Mouse (Mus musculus): ENCODE measurements around the gene Ddit4. TPM values are rescaled to one million over a fixed set of nuclear protein-coding genes. Genes with fewer than 3 reads are reported as not detected.
"Not testable (repeated sequence)": the region's sequence is repeated elsewhere in the genome, so short reads cannot be mapped to it uniquely, and the experiment has no call there.

The Ddit4 gene
- polyA plus RNA-seq (2016; fragmentation: Nextera tagmentation; extraction: Ambion mirVana): 37.5 and 37.6 TPM in 2 replicates

DNA sequence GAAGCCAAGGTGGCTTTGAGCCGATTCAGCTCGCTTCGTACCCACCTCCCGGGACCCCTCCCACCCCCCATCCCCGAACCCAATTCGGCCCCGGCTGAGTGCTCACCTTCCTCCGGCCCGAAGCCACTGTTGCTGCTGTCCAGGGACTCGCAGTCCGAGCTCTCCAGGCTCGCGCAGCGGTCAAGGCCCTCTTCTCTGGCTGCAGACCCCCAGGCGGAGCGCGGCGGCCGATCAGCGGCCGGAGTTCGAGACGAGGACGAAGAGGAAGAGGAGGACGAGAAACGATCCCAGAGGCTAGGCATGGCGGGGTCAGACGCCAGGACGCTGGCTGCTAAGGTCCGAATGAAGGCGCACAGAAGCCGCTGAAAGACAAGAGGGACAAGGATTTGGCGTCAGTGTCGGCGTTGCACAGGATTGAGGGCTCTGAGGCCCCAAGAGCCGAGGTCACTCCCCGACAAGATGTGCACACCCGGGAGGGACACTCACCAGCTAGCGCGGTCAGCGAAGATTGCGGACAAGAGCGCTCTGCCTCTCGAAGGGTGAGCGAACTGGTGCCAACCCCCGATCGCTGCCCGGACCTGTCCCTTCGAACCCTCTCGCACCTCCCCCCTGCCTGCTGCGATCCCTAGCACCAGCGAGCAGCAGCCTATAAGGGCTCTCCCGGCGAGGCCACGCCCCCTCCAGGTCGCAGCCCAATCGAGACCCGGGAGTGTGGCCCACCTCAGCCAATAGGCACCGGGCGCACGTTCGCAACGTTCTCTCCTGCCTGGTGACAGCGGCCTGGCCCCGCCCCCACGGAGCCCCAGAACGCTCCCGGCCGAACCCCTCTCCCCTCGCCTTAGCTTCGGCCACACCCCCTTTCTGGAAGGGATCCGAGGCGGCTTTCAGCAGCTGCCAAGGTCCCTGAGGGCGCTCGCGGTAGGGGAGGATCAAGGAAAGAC, at the start of gene Ddit4:
Gene Ddit4, minus strand, starts transcription at position 624 of the 941 bp plus-strand sequence.
- DNase-seq (ENCODE audit: low spot score): peak; percentile 100
- peaks cover 63% of the 10 kb centered on the region for H3K4me1 ChIP-seq (replicated peaks)
- H3K36me3 ChIP-seq: peaks cover 4% of the 10 kb centered on the region; the same call in 1 of the 2 replicates
- peak within 1 kb of the TSS; percentile 81 for H3K4me3 ChIP-seq
- peak within 1 kb of the TSS; percentile 96 for H3K27ac ChIP-seq
- H3K27me3 ChIP-seq (ENCODE audit: insufficient read depth, poor library complexity, severe bottlenecking): peaks cover 3% of the 10 kb centered on the region
- no peaks in the 10 kb centered on the region for H3K9me3 ChIP-seq
- under 1% methylated on average over 76 of the region's 76 CpGs for WGBS

- DNase-seq (ENCODE audit: low spot score): no peak
- 88% methylated on average over 3 of the region's 3 CpGs for WGBS
- H3K36me3 ChIP-seq: peaks cover 56% of the 10 kb centered on the region
- H3K4me1 ChIP-seq (replicated peaks): peaks cover 20% of the 10 kb centered on the region
- H3K27me3 ChIP-seq (ENCODE audit: insufficient read depth, poor library complexity, severe bottlenecking): no peaks in the 10 kb centered on the region
- no peak overlapping the region for H3K4me3 ChIP-seq
- H3K9me3 ChIP-seq: no peaks in the 10 kb centered on the region
- no peak overlapping the region for H3K27ac ChIP-seq
These were observed 47.4 kb upstream of the Ddit4 start for GRCm38 (mm10) chr10:59999057-59999456.

DNA sequence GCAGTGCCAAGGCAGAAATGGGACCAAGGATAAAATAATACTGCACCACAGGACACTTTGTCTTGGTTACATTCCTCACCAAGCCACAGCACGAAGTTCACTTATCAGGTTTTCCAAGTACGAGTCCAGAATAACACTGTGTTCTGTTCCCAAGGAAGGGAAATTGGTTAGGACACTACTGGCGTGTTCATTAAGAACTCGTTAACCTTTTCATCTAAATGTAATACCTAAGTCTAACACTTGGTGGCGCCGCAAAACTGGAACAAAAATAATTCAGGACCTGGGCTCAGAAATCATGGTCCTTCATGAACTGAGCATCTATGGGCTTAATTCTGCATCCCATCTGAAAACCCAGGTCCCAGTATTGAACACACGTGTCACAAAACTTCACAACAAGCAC, 46.0 kb upstream of the Ddit4 start:
- H3K36me3 ChIP-seq: peaks cover 69% of the 10 kb centered on the region
- WGBS: 30% methylated on average over 7 of the region's 7 CpGs
- H3K27ac ChIP-seq: no peak overlapping the region
- H3K4me3 ChIP-seq: no peak overlapping the region
- DNase-seq (ENCODE audit: low spot score): no peak
- peaks cover 14% of the 10 kb centered on the region for H3K4me1 ChIP-seq (replicated peaks)
- H3K9me3 ChIP-seq: no peaks in the 10 kb centered on the region
- H3K27me3 ChIP-seq (ENCODE audit: insufficient read depth, poor library complexity, severe bottlenecking): no peaks in the 10 kb centered on the region

DNA sequence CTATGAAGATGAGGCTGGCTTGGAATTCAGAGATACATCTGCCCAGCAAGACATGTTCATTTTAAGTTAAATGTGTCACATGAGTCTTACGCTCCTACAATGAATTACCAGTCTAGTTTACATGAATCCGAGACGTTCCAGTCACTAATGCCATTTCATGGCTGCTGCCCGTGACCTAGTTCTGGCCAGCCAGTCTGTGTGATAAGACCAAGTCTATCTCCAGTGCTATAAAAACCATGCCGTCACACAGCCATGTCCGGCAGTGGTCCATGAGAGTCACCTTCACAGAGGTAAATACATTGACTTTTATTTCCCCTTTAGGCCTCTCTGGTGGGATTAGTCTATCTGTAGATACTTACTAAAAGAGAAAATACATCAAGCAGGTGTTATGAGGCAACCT, 44.3 kb upstream of the Ddit4 start:
- H3K9me3 ChIP-seq: no peaks in the 10 kb centered on the region
- no peak overlapping the region for H3K4me3 ChIP-seq
- H3K27ac ChIP-seq: no peak overlapping the region
- no peaks in the 10 kb centered on the region for H3K27me3 ChIP-seq (ENCODE audit: insufficient read depth, poor library complexity, severe bottlenecking)
- DNase-seq (ENCODE audit: low spot score): no peak
- 96% methylated on average over 6 of the region's 6 CpGs for WGBS
- peaks cover 6% of the 10 kb centered on the region for H3K4me1 ChIP-seq (replicated peaks)
- H3K36me3 ChIP-seq: peaks cover 78% of the 10 kb centered on the region

DNA sequence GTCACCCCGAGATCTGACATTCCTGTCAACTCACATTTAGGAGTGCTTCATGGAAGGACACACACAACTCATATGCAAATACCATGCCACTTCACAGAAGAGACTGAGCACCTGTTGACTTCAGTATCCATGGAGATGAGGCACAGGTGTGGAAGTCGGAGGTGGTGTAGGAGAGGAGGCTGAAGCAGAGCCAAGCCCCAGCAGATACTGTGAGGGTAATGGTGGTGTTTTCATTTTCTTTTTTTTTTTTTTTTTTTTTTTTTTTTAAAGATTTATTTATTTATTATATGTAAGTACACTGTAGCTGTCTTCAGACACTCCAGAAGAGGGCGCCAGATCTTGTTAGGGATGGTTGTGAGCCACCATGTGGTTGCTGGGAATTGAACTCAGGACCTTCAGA, 42.2 kb upstream of the Ddit4 start:
- peaks cover 81% of the 10 kb centered on the region for H3K36me3 ChIP-seq
- 89% methylated on average over 2 of the region's 3 CpGs for WGBS

DNA sequence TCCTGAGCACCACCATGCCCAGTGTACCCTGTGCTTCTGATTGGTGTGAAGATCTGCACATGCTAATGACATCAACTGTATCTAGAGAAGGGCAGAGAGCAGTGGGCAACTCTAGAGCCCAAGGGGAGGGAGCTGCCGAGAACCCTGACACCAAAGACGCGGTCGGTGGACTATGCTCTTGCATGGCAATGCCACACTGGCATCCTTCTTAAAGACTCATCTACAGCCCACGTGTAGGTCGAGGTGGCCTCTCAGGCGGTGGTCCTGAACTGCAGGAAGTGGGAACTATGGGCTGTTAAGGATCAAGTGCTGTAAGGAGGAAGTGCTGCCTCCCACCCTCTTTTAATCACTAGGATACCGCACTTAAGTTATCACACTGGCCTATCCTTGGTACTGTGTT, 40.4 kb upstream of the Ddit4 start:
- Histone ChIP-seq H3K4me1 (replicated peaks) (peaks cover 5% of the 10 kb centered on the region; the same call in 1 of the 2 replicates), H3K36me3 (peaks cover 99% of the 10 kb centered on the region), H3K4me3 (no peak overlapping the region), H3K27me3 (ENCODE audit: insufficient read depth, poor library complexity, severe bottlenecking) (no peaks in the 10 kb centered on the region), H3K27ac (no peak overlapping the region), H3K9me3 (no peaks in the 10 kb centered on the region)
- 87% methylated on average over 8 of the region's 8 CpGs for WGBS
- no peak for DNase-seq (ENCODE audit: low spot score)

More for the DNA sequence above, 42.2 kb upstream of the Ddit4 start:
- not testable (repeated sequence) for H3K27me3 ChIP-seq (ENCODE audit: insufficient read depth, poor library complexity, severe bottlenecking); H3K4me1 ChIP-seq (replicated peaks); DNase-seq (ENCODE audit: low spot score); H3K4me3 ChIP-seq; H3K27ac ChIP-seq; H3K9me3 ChIP-seq

GRCm38 (mm10) chr10:59991262-59991880, 39.7 kb upstream of the Ddit4 start:
- peaks cover 5% of the 10 kb centered on the region; the same call in 1 of the 2 replicates for H3K4me1 ChIP-seq (replicated peaks)
- H3K4me3 ChIP-seq: no peak overlapping the region
- no peak overlapping the region for H3K27ac ChIP-seq
- WGBS: 92% methylated on average over 9 of the region's 9 CpGs
- no peaks in the 10 kb centered on the region for H3K27me3 ChIP-seq (ENCODE audit: insufficient read depth, poor library complexity, severe bottlenecking)
- H3K9me3 ChIP-seq: no peaks in the 10 kb centered on the region
- H3K36me3 ChIP-seq: peaks cover 97% of the 10 kb centered on the region
- DNase-seq (ENCODE audit: low spot score): no peak

DNA sequence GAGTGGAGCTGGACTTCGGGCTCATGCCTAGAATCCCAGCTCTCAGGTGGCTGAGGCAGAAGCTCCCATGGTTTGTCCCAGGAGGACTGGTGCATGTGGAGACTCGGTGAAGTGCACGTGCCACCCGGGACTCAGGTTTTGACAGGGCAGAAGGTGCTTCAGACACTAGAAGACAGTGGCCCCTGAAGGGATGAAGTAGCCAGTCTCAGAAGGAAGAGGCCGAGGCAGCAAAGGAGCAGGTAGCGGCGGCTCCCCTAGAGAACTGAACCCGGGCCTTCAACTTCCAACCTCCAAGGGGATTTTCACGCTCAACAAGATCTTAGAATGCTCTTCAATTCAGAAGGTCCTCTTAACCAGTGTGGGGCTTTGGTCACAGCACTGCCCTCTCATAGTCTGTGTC, 38.8 kb upstream of the Ddit4 start:
- H3K4me1 ChIP-seq (replicated peaks): peaks cover 5% of the 10 kb centered on the region; the same call in 1 of the 2 replicates
- no peak for DNase-seq (ENCODE audit: low spot score)
- H3K36me3 ChIP-seq: peaks cover 97% of the 10 kb centered on the region
- H3K9me3 ChIP-seq: no peaks in the 10 kb centered on the region
- no peak overlapping the region for H3K27ac ChIP-seq
- 96% methylated on average over 9 of the region's 9 CpGs for WGBS
- no peak overlapping the region for H3K4me3 ChIP-seq
- H3K27me3 ChIP-seq (ENCODE audit: insufficient read depth, poor library complexity, severe bottlenecking): no peaks in the 10 kb centered on the region

DNA sequence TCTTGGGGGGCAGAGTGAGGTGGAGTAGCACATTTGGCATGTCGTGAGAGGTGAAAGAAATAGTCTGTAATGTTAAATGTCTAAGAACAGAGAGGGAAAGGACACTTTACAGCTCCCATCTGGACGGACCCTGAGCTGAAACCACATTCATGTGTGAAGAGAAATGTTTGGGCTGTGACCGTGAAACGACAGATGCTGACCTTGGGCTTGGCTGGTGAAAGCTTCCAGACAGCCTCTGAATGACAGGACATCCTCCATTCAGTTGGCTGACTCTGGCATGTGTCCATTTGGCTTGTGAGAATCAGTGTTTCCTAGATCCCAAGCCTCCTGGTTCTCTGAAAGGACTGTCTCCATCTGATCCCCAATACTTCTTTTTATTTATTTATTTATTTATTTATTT, 36.4 kb upstream of the Ddit4 start:
- Histone ChIP-seq H3K4me1 (replicated peaks) (peaks cover 5% of the 10 kb centered on the region; the same call in 1 of the 2 replicates), H3K27me3 (ENCODE audit: insufficient read depth, poor library complexity, severe bottlenecking) (no peaks in the 10 kb centered on the region), H3K36me3 (peaks cover 79% of the 10 kb centered on the region), H3K9me3 (no peaks in the 10 kb centered on the region), H3K4me3 (no peak overlapping the region), H3K27ac (no peak overlapping the region)
- 97% methylated on average over 4 of the region's 4 CpGs for WGBS
- no peak for DNase-seq (ENCODE audit: low spot score)

GRCm38 (mm10) chr10:59982379-59982873, 30.8 kb upstream of the Ddit4 start:
- WGBS: 93% methylated on average over 12 of the region's 12 CpGs
- Histone ChIP-seq H3K36me3 (peaks cover 26% of the 10 kb centered on the region), H3K27ac (no peak overlapping the region), H3K27me3 (ENCODE audit: insufficient read depth, poor library complexity, severe bottlenecking) (no peaks in the 10 kb centered on the region), H3K4me3 (no peak overlapping the region), H3K9me3 (no peaks in the 10 kb centered on the region), H3K4me1 (replicated peaks) (peaks cover 12% of the 10 kb centered on the region)
- no peak for DNase-seq (ENCODE audit: low spot score)

DNA sequence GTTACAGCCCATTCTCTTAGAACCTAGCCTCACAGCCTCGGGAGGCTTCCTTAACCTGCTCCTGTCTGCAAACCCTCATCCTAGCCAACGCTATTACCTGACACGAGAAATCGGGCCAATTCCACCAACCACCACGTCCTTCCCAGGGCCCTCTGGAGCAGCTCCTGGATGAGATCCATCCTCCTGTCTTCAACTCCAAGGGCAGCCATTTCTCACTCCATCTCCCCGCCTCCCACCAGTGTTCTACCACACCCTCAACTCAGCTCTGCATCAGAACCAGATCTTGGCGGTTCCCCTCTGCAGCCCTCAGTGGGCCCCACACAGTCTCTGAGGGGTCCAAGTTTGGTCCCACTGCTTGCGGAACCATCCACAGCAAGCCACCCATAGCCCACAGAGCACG, 30.2 kb upstream of the Ddit4 start:
- no peak overlapping the region for H3K4me3 ChIP-seq
- H3K36me3 ChIP-seq: peaks cover 20% of the 10 kb centered on the region
- DNase-seq (ENCODE audit: low spot score): no peak
- no peaks in the 10 kb centered on the region for H3K9me3 ChIP-seq
- 93% methylated on average over 9 of the region's 9 CpGs for WGBS
- H3K27ac ChIP-seq: 0 out of 2 replicates have a peak overlapping the region, but pooled peaks have one; percentile 45
- H3K27me3 ChIP-seq (ENCODE audit: insufficient read depth, poor library complexity, severe bottlenecking): no peaks in the 10 kb centered on the region
- peaks cover 12% of the 10 kb centered on the region for H3K4me1 ChIP-seq (replicated peaks)

DNA sequence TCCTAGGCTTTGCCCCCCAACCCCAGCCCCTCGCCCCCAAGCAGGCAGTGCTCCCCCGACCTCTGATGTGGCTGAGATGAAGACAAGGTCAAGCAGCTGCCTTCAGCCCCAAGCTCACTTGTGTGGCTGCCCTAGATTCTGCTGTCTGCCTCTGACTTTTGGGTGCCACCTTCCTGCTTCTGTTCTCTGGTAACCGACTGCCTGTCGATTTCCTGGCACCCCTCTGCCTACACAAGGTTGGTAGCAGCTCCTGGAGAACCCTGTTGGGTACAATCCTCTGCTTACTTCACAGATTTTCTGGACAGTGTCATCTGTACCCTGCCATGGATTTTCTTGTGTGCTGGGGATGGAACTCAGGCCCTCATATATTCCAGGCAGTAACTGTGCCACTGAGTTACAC, 29.7 kb upstream of the Ddit4 start:
- no peak for DNase-seq (ENCODE audit: low spot score)
- peak overlapping the region; percentile 45 for H3K27ac ChIP-seq
- 78% methylated on average over 4 of the region's 4 CpGs for WGBS

DNA sequence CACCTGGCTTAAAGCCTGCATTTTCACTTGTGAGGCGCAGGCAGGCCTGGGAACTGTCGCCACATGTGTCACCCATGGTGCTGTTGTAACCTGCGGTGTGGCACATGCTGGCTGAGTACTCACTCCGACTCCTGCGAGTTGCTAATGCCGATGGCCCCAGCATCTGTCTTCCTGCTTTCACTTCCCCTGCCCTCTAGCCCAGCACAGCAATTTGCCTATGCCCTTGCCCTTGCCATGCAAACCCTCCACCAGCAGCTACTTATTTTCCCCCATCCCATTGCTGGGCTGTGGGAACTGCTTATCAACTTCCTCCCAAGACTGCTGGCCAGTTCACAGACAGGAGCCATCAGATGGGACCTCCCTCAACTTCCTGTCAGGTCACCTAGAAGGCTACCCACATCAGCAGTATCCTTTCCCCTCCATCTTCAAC, 29.2 kb upstream of the Ddit4 start:
- Histone ChIP-seq H3K4me1 (replicated peaks) (peaks cover 12% of the 10 kb centered on the region), H3K27ac (peak overlapping the region; percentile 45; the same call in 1 of the 2 replicates), H3K9me3 (no peaks in the 10 kb centered on the region), H3K36me3 (peaks cover 11% of the 10 kb centered on the region), H3K27me3 (ENCODE audit: insufficient read depth, poor library complexity, severe bottlenecking) (no peaks in the 10 kb centered on the region), H3K4me3 (no peak overlapping the region)
- DNase-seq (ENCODE audit: low spot score): no peak
- WGBS: 90% methylated on average over 6 of the region's 6 CpGs

More for the DNA sequence above, 29.7 kb upstream of the Ddit4 start:
- Histone ChIP-seq H3K9me3 (no peaks in the 10 kb centered on the region), H3K27me3 (ENCODE audit: insufficient read depth, poor library complexity, severe bottlenecking) (no peaks in the 10 kb centered on the region), H3K36me3 (peaks cover 17% of the 10 kb centered on the region), H3K4me1 (replicated peaks) (peaks cover 12% of the 10 kb centered on the region), H3K4me3 (no peak overlapping the region)

Measured in hindbrain, embryonic 10.5 days (tissue).